Mouse (Mus musculus) MEL (cell line): ENCODE data around the gene Prr22. TPM values are rescaled to one million over a fixed set of nuclear protein-coding genes. Genes with fewer than 3 reads are reported as not detected.

ENCODE experiments used
- DNase-seq: peaks from one replicate; pipeline ENCODE4 v3.0.0; 2011; ENCODE audit warnings: low read depth, low spot score
- H3K27ac ChIP-seq: 2 replicates; pipeline ENCODE4 v1.5.1; 2012; ENCODE audit warnings: low read depth, mild to moderate bottlenecking, control low read depth, low read length, moderate library complexity; ENCODE audit not compliant: control insufficient read depth
- H3K27me3 ChIP-seq, 2 experiments: fragments of 150-350 bp in 1 of 2; sonication (generic) in 1 of 2; 2 replicates each; pipeline ENCODE4 v1.6.1; 2012; ENCODE audit warnings: low read length in 2 of 2, mild to moderate bottlenecking in 2 of 2, improper control_type of control experiment in 1 of 2, moderate library complexity in 1 of 2; ENCODE audit not compliant: insufficient read depth in 2 of 2, control insufficient read depth in 1 of 2
- H3K36me3 ChIP-seq, 2 experiments: 2 replicates each; pipeline ENCODE4 v1.6.1; 2012 to 2014; ENCODE audit warnings: low read length in 2 of 2, improper control_type of control experiment in 1 of 2, inconsistent platforms in 1 of 2, mild to moderate bottlenecking in 1 of 2; ENCODE audit not compliant: insufficient read depth in 2 of 2, control insufficient read depth in 1 of 2
- H3K4me1 ChIP-seq, 2 experiments: fragments of 150-350 bp in 1 of 2; sonication (generic) in 1 of 2; 2 replicates each; pipeline ENCODE4 v1.6.1; 2012; ENCODE audit warnings: low read length in 2 of 2, improper control_type of control experiment in 1 of 2, mild to moderate bottlenecking in 1 of 2; ENCODE audit not compliant: insufficient read depth in 2 of 2, control insufficient read depth in 1 of 2
- H3K4me3 ChIP-seq, 2 experiments: fragments of 150-350 bp in 1 of 2; sonication (generic) in 1 of 2; 2 replicates each; pipeline ENCODE4 v1.5.1; 2012; ENCODE audit warnings: low read depth in 2 of 2, low read length in 2 of 2, mild to moderate bottlenecking in 2 of 2, moderate library complexity in 2 of 2, control low read depth in 1 of 2, improper control_type of control experiment in 1 of 2; ENCODE audit not compliant: control insufficient read depth in 1 of 2, insufficient read depth in 1 of 2
- H3K79me2 ChIP-seq: 2 replicates; pipeline ENCODE4 v1.6.1; 2012; ENCODE audit warnings: mild to moderate bottlenecking, low read length, moderate library complexity; ENCODE audit not compliant: control insufficient read depth, poor library complexity, insufficient read depth
- H3K9ac ChIP-seq: 2 replicates; pipeline ENCODE4 v1.6.1; 2012; ENCODE audit warnings: low read depth, mild to moderate bottlenecking, control low read depth, low read length, moderate library complexity; ENCODE audit not compliant: control insufficient read depth, poor library complexity, severe bottlenecking
- H3K9me3 ChIP-seq: fragments of 150-350 bp; sonication (generic); replicated peaks from 2 replicates; pipeline ENCODE4 v1.6.1; 2012; ENCODE audit warnings: mild to moderate bottlenecking, low read length, improper control_type of control experiment, moderate library complexity; ENCODE audit not compliant: insufficient read depth
- CHD1 ChIP-seq: IDR thresholded peaks from 2 replicates; pipeline ENCODE4 v1.6.1; 2012; ENCODE audit warnings: low read depth, mild to moderate bottlenecking, inconsistent platforms, low read length, improper control_type of control experiment
- CHD2 ChIP-seq: IDR thresholded peaks from 2 replicates; pipeline ENCODE4 v1.6.1; 2011; ENCODE audit warnings: low read length, improper control_type of control experiment
- CTCF ChIP-seq, 3 experiments: IDR thresholded peaks in 2 of 3; conservative IDR thresholded peaks in 1 of 3; 2 replicates each; pipeline ENCODE4 v1.5.1; 2011 to 2012; ENCODE audit warnings: low read length in 3 of 3, low read depth in 2 of 3, mild to moderate bottlenecking in 2 of 3, improper control_type of control experiment in 1 of 3, inconsistent platforms in 1 of 3, mixed read lengths in 1 of 3, moderate library complexity in 1 of 3; ENCODE audit not compliant: control insufficient read depth in 1 of 3, insufficient read depth in 1 of 3, poor library complexity in 1 of 3, severe bottlenecking in 1 of 3
- E2F4 ChIP-seq: IDR thresholded peaks from 2 replicates; pipeline ENCODE4 v1.6.1; 2011; ENCODE audit warnings: low read depth, low read length, improper control_type of control experiment, borderline replicate concordance
- ELF1 ChIP-seq: IDR thresholded peaks from 2 replicates; pipeline ENCODE4 v1.6.1; 2014; ENCODE audit warnings: low read depth, mild to moderate bottlenecking, inconsistent platforms, low read length, improper control_type of control experiment, moderate library complexity
- ETS1 ChIP-seq: IDR thresholded peaks from 2 replicates; pipeline ENCODE4 v1.6.1; 2012; ENCODE audit warnings: low read depth, mild to moderate bottlenecking, inconsistent platforms, low read length, improper control_type of control experiment, moderate library complexity
- HCFC1 ChIP-seq: IDR thresholded peaks from 2 replicates; pipeline ENCODE4 v1.6.1; 2012; ENCODE audit warnings: low read depth, mild to moderate bottlenecking, inconsistent platforms, low read length, improper control_type of control experiment, moderate library complexity
- KAT2A ChIP-seq: conservative IDR thresholded peaks from 2 replicates; pipeline ENCODE4 v1.6.1; 2012; ENCODE audit warnings: low read depth, low read length, improper control_type of control experiment, inconsistent platforms
- MAFK ChIP-seq: IDR thresholded peaks from 2 replicates; pipeline ENCODE4 v1.6.1; 2011; ENCODE audit warnings: low read depth, mild to moderate bottlenecking, low read length, improper control_type of control experiment, borderline replicate concordance
- MAX ChIP-seq: IDR thresholded peaks from 2 replicates; pipeline ENCODE4 v1.6.1; 2011; ENCODE audit warnings: low read length, improper control_type of control experiment
- MEF2A ChIP-seq: IDR thresholded peaks from 2 replicates; pipeline ENCODE4 v1.6.1; 2014; ENCODE audit warnings: low read depth, mild to moderate bottlenecking, inconsistent platforms, low read length, improper control_type of control experiment; ENCODE audit not compliant: poor library complexity, insufficient replicate concordance, severe bottlenecking; ENCODE audit errors: extremely low read depth
- MYB ChIP-seq: IDR thresholded peaks from 2 replicates; pipeline ENCODE4 v1.6.1; 2011; ENCODE audit warnings: mild to moderate bottlenecking, low read depth, low read length, improper control_type of control experiment
- MYC ChIP-seq: IDR thresholded peaks from 2 replicates; pipeline ENCODE4 v1.6.1; 2011; ENCODE audit warnings: low read depth, mild to moderate bottlenecking, low read length, improper control_type of control experiment, moderate library complexity
- NELFE ChIP-seq: IDR thresholded peaks from 2 replicates; pipeline ENCODE4 v1.6.1; 2011; ENCODE audit warnings: low read depth, low read length, improper control_type of control experiment
- POLR2AphosphoS2 ChIP-seq: IDR thresholded peaks from 2 replicates; pipeline ENCODE4 v1.6.1; 2011; ENCODE audit warnings: low read length, improper control_type of control experiment
- POLR2AphosphoS5 ChIP-seq: IDR thresholded peaks from 2 replicates; pipeline ENCODE4 v1.6.1; 2012; ENCODE audit warnings: low read depth, borderline replicate concordance, mild to moderate bottlenecking, inconsistent platforms, low read length, moderate library complexity, mixed read lengths
- RAD21 ChIP-seq: IDR thresholded peaks from 2 replicates; pipeline ENCODE4 v1.6.1; 2011; ENCODE audit warnings: mild to moderate bottlenecking, low read depth, low read length, improper control_type of control experiment
- RCOR1 ChIP-seq: IDR thresholded peaks from 2 replicates; pipeline ENCODE4 v1.6.1; 2012; ENCODE audit warnings: low read depth, mild to moderate bottlenecking, inconsistent platforms, low read length, improper control_type of control experiment
- TAL1 ChIP-seq: IDR thresholded peaks from 2 replicates; pipeline ENCODE4 v1.6.1; 2012; ENCODE audit warnings: mild to moderate bottlenecking, inconsistent platforms, low read length, moderate library complexity, mixed read lengths
- TBP ChIP-seq: IDR thresholded peaks from 2 replicates; pipeline ENCODE4 v1.8.0; 2011; ENCODE audit warnings: low read depth, low read length, improper control_type of control experiment
- USF2 ChIP-seq, 2 experiments: IDR thresholded peaks; 2 replicates each; pipeline ENCODE4 v1.6.1; 2011 to 2012; ENCODE audit warnings: improper control_type of control experiment in 2 of 2, low read length in 2 of 2, borderline replicate concordance in 1 of 2, inconsistent platforms in 1 of 2, low read depth in 1 of 2, mild to moderate bottlenecking in 1 of 2; ENCODE audit not compliant: insufficient read depth in 1 of 2
- polyA plus RNA-seq, 2 experiments: library from polyadenylated mRNA; stranded (reverse) in 1 of 2; unstranded in 1 of 2; fragments of >175 nt in 1 of 2; fragments of >200 nt in 1 of 2; gene quantifications; 2 replicates each; pipeline versions ENCODE4 v1.2.1 to v1.2.4; 2012; ENCODE audit warnings: low replicate concordance in 2 of 2, low read depth in 1 of 2; ENCODE audit not compliant: insufficient read length in 2 of 2, insufficient read depth in 1 of 2, missing spikeins in 1 of 2
- total RNA-seq: library from RNA; depleted of rRNA; stranded (reverse); fragments of 300-350 nt; gene quantifications from 2 replicates; pipeline ENCODE4 v1.2.3, GENCODE M21; 2012

The Prr22 gene
- total and polyA plus RNA-seq, 3 experiments: 1.3 to 5.5 TPM; not detected in 1

GRCm38 (mm10) chr17:56765431-56765830 is 4.6 kb upstream of the Prr22 start:
- Histone ChIP-seq H3K4me1 (peaks cover 0 to 28% of the 10 kb centered on the region in 2 experiments; a peak in 3 of 4 replicates), H3K27ac (peak overlapping the region; percentile 90), H3K4me3 (peak overlapping the region; percentile 76 to 84)
- no peak for TF ChIP-seq MAX
- TF ChIP-seq KAT2A: no peak
- TF ChIP-seq CTCF (IDR thresholded peaks at IDR 0.05 in 2 of 3, conservative IDR thresholded peaks at IDR 0.05 in 1 of 3; ENCODE audit: control insufficient read depth in 1 of 3, insufficient read depth in 1 of 3, low read depth in 2 of 3, low read length in 3 of 3, poor library complexity in 1 of 3, severe bottlenecking in 1 of 3): no peak
- no peak for TF ChIP-seq NELFE
- no peak for TF ChIP-seq MAFK
- TF ChIP-seq TBP: no peak
- no peak for TF ChIP-seq POLR2AphosphoS5
- TF ChIP-seq CHD2: no peak
- TF ChIP-seq TAL1: no peak
- TF ChIP-seq MYB: no peak
- no peak for TF ChIP-seq USF2 (IDR thresholded peaks at IDR 0.05; ENCODE audit: borderline replicate concordance in 1 of 2, insufficient read depth in 1 of 2, low read depth in 1 of 2, low read length in 2 of 2)
- no peak for TF ChIP-seq POLR2AphosphoS2
- no peak for TF ChIP-seq CHD1
- TF ChIP-seq MYC: no peak
- no peak for TF ChIP-seq HCFC1
- TF ChIP-seq RCOR1: no peak
- no peak for TF ChIP-seq ETS1
- TF ChIP-seq RAD21: no peak
- TF ChIP-seq, all 39 proteins: peak for 0
- no peak for DNase-seq
- Histone ChIP-seq H3K36me3 (peaks cover 0 to 9% of the 10 kb centered on the region in 2 experiments; a peak in 2 of 4 replicates), H3K9ac (peak overlapping the region; percentile 95), H3K27me3 (no peaks in the 10 kb centered on the region), H3K79me2 (peaks cover 14% of the 10 kb centered on the region), H3K9me3 (no peaks in the 10 kb centered on the region)

- Histone ChIP-seq H3K27ac (no peak overlapping the region), H3K9me3 (no peaks in the 10 kb centered on the region), H3K4me3 (no peak overlapping the region), H3K9ac (no peak overlapping the region), H3K36me3 (peaks cover 0 to 9% of the 10 kb centered on the region in 2 experiments; a peak in 2 of 4 replicates), H3K4me1 (peaks cover 0 to 18% of the 10 kb centered on the region in 2 experiments; a peak in 2 of 4 replicates), H3K27me3 (no peaks in the 10 kb centered on the region), H3K79me2 (peaks cover 14% of the 10 kb centered on the region)
- DNase-seq: no peak
- no peak for TF ChIP-seq ELF1
- TF ChIP-seq MYB: no peak
- TF ChIP-seq ETS1: no peak
- TF ChIP-seq MEF2A: no peak
- TF ChIP-seq TBP: no peak
- TF ChIP-seq HCFC1: no peak
- no peak for TF ChIP-seq USF2 (IDR thresholded peaks at IDR 0.05; ENCODE audit: borderline replicate concordance in 1 of 2, insufficient read depth in 1 of 2, low read depth in 1 of 2, low read length in 2 of 2)
- TF ChIP-seq MAFK: no peak
- no peak for TF ChIP-seq E2F4
Observed at GRCm38 (mm10) chr17:56766631-56767405, 3.2 kb upstream of the Prr22 start.
